Mouse (Mus musculus) ES-E14 (cell line): ENCODE data around the gene Flnb. TPM values are rescaled to one million over a fixed set of nuclear protein-coding genes. Genes with fewer than 3 reads are reported as not detected.

Source experiments
- DNase-seq: peaks from one replicate; pipeline ENCODE4 v3.0.0-alpha.2; 2013; ENCODE audit warnings: low read depth, low spot score
- H3K27ac ChIP-seq: 2 replicates; pipeline ENCODE4 v1.5.1; 2012; ENCODE audit warnings: low read depth, mild to moderate bottlenecking, low read length, moderate library complexity, mixed read lengths; ENCODE audit not compliant: poor library complexity, insufficient read depth, severe bottlenecking
- H3K36me3 ChIP-seq: 2 replicates; pipeline ENCODE4 v1.6.1; 2012; ENCODE audit warnings: mild to moderate bottlenecking, low read length, moderate library complexity, mixed read lengths; ENCODE audit not compliant: control insufficient read depth, poor library complexity, insufficient read depth, severe bottlenecking
- H3K4me1 ChIP-seq, 2 experiments: fragments of 150-350 bp in 1 of 2; sonication (generic) in 1 of 2; 2 replicates each; pipeline ENCODE4 v1.6.1; 2012; ENCODE audit warnings: low read length in 2 of 2, mild to moderate bottlenecking in 1 of 2, mixed read lengths in 1 of 2; ENCODE audit not compliant: control insufficient read depth in 2 of 2, insufficient read depth in 2 of 2, poor library complexity in 1 of 2
- H3K4me3 ChIP-seq, 2 experiments: fragments of 150-350 bp in 1 of 2; sonication (generic) in 1 of 2; 2 replicates each; pipeline ENCODE4 v1.5.1; 2012; ENCODE audit warnings: low read length in 2 of 2, low read depth in 1 of 2, mild to moderate bottlenecking in 1 of 2, mixed read lengths in 1 of 2; ENCODE audit not compliant: insufficient read depth in 1 of 2, poor library complexity in 1 of 2, severe bottlenecking in 1 of 2
- H3K9ac ChIP-seq: 2 replicates; pipeline ENCODE4 v1.6.1; 2012; ENCODE audit warnings: low read depth, mild to moderate bottlenecking, low read length, mixed read lengths; ENCODE audit not compliant: poor library complexity, insufficient read depth, severe bottlenecking
- H3K9me3 ChIP-seq: fragments of 150-350 bp; sonication (generic); 2 replicates; pipeline ENCODE4 v1.6.1; 2012; ENCODE audit warnings: low read depth, mild to moderate bottlenecking, low read length; ENCODE audit not compliant: control insufficient read depth, insufficient read depth
- CHD2 ChIP-seq: IDR thresholded peaks from 2 replicates; pipeline ENCODE4 v1.6.1; 2014; ENCODE audit warnings: mild to moderate bottlenecking, low read depth, low read length, inconsistent platforms
- HCFC1 ChIP-seq: IDR thresholded peaks from 2 replicates; pipeline ENCODE4 v1.6.1; 2012; ENCODE audit warnings: low read length, inconsistent platforms, borderline replicate concordance; ENCODE audit not compliant: insufficient read depth
- MAFK ChIP-seq: IDR thresholded peaks from 2 replicates; pipeline ENCODE4 v1.6.1; 2014; ENCODE audit warnings: mild to moderate bottlenecking, low read depth, low read length, inconsistent platforms; ENCODE audit not compliant: insufficient read depth
- ZC3H11A ChIP-seq: IDR thresholded peaks from 2 replicates; pipeline ENCODE4 v1.6.1; 2012; ENCODE audit warnings: low read depth, mild to moderate bottlenecking, inconsistent platforms, low read length, borderline replicate concordance
- ZNF384 ChIP-seq: IDR thresholded peaks from 2 replicates; pipeline ENCODE4 v1.6.1; 2012; ENCODE audit warnings: low read depth, low read length, inconsistent platforms
- in situ Hi-C, 2 experiments: fragments of 600-800 bp; cut with MboI; formaldehyde crosslinking; loops; one replicate each; pipeline ENCODE4 v1.15.1; 2025; ENCODE audit warnings: low sequenced_read_pairs in 2 of 2, inconsistent platforms in 1 of 2; ENCODE audit not compliant: unreplicated experiment in 2 of 2
- total RNA-seq: library from RNA; depleted of rRNA; stranded (reverse); fragments of 300-350 nt; gene quantifications from 2 replicates; pipeline ENCODE4 v1.2.3, GENCODE M21; 2012

Gene Flnb
- total RNA-seq, 1 experiment, result 350 TPM

- no peak overlapping the region for H3K9ac ChIP-seq
These were observed 37.7 kb downstream of the Flnb start for GRCm38 (mm10) chr14:7855501-7855900.

GRCm38 (mm10) chr14:7856348-7856747 lies 38.6 kb downstream of the Flnb start:
- peaks cover 2% of the 10 kb centered on the region; the same call in 1 of the 2 replicates for H3K36me3 ChIP-seq
- no peak overlapping the region for H3K27ac ChIP-seq
- no peak overlapping the region for H3K9ac ChIP-seq
- H3K9me3 ChIP-seq, result no peaks in the 10 kb centered on the region
- TF ChIP-seq ZC3H11A, result no peak
- TF ChIP-seq MAFK, result no peak
- no peak for TF ChIP-seq HCFC1
- no peak for TF ChIP-seq CHD2
- TF ChIP-seq ZNF384, result no peak
- H3K4me3 ChIP-seq, result no peak overlapping the region
- in situ Hi-C loops, result no loop called here
- peaks cover 4 to 34% of the 10 kb centered on the region in 2 experiments; a peak in 2 of 4 replicates for H3K4me1 ChIP-seq
- DNase-seq, result no peak

More at GRCm38 (mm10) chr14:7855501-7855900, 37.7 kb downstream of the Flnb start:
- no peak for DNase-seq
- Histone ChIP-seq H3K9me3 (no peaks in the 10 kb centered on the region), H3K4me1 (peaks cover 6 to 29% of the 10 kb centered on the region in 2 experiments; a peak in 3 of 4 replicates), H3K27ac (no peak overlapping the region), H3K4me3 (no peak overlapping the region), H3K36me3 (no peaks in the 10 kb centered on the region; the same call in 1 of the 2 replicates)
- in situ Hi-C loops, result no loop called here
- TF ChIP-seq ZC3H11A, result no peak
- no peak for TF ChIP-seq ZNF384
- TF ChIP-seq MAFK, result no peak
- no peak for TF ChIP-seq CHD2
- TF ChIP-seq HCFC1, result no peak

- Histone ChIP-seq H3K4me3 (no peak overlapping the region), H3K27ac (no peak overlapping the region)
- DNase-seq, result no peak
These were observed 40.1 kb downstream of the Flnb start for GRCm38 (mm10) chr14:7857835-7858234.

DNA sequence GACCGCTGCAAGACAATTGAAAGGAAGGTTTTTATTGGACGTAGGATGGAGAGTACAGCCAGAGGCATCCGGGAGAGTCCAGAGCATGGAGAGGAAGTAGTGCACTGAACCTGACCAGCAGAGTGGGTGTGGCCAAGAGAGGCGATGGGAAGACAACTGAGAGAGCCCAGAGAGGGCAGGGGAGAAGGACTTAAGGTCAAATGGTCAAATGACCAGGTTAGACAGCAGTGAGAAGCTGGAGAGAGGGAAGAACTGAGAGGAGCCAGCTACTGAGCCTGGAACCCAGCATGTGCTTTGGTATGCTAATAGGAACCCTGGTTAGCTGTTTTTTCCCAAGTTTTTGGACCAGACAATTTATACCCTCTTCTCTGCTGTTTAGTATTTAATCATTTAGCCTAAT lies 40.7 kb downstream of the Flnb start:
- no peak for DNase-seq
- H3K4me1 ChIP-seq, result peaks cover 4 to 30% of the 10 kb centered on the region in 2 experiments; a peak in 2 of 4 replicates
- in situ Hi-C loops, result no loop called here

More at GRCm38 (mm10) chr14:7857835-7858234, 40.1 kb downstream of the Flnb start:
- Histone ChIP-seq H3K9ac (no peak overlapping the region), H3K36me3 (peaks cover 2% of the 10 kb centered on the region; the same call in 1 of the 2 replicates), H3K9me3 (no peaks in the 10 kb centered on the region), H3K4me1 (peaks cover 4 to 32% of the 10 kb centered on the region in 2 experiments; a peak in 2 of 4 replicates)
- in situ Hi-C loops, result no loop called here
- TF ChIP-seq ZNF384 (no peak), ZC3H11A (no peak), CHD2 (no peak), HCFC1 (no peak), MAFK (no peak)

More for the DNA sequence above, 40.7 kb downstream of the Flnb start:
- Histone ChIP-seq H3K9ac (no peak overlapping the region), H3K36me3 (peaks cover 2% of the 10 kb centered on the region; the same call in 1 of the 2 replicates), H3K4me3 (no peak overlapping the region), H3K9me3 (no peaks in the 10 kb centered on the region), H3K27ac (no peak overlapping the region)
- TF ChIP-seq HCFC1 (no peak), ZC3H11A (no peak), CHD2 (no peak), ZNF384 (no peak), MAFK (no peak)
